Mouse (Mus musculus): ENCODE data around the gene Ube2v1. TPM values are rescaled to one million over a fixed set of nuclear protein-coding genes. Genes with fewer than 3 reads are reported as not detected.

Ube2v1 gene
- polyA plus RNA-seq, 1 experiment from 2014 or later: 284 TPM

- WGBS: 91% methylated on average over 14 of the region's 14 CpGs
- Histone ChIP-seq H3K4me3 (no peak overlapping the region), H3K4me2 (replicated peaks) (no peak overlapping the region), H3K27ac (no peak overlapping the region), H3K36me3 (peaks cover 86% of the 10 kb centered on the region), H3K9me3 (0 out of 2 replicates have a peak, but pooled peaks cover 6% of the 10 kb centered on the region), H3K27me3 (no peaks in the 10 kb centered on the region), H3K9ac (no peak overlapping the region), H3K4me1 (no peaks in the 10 kb centered on the region)
- no peak for ATAC-seq (ENCODE audit: low FRiP score, low read depth)
Observed at GRCm38 (mm10) chr2:167612122-167612521, 19.8 kb downstream of the Ube2v1 start.

GRCm38 (mm10) chr2:167611287-167611686 is 20.6 kb downstream of the Ube2v1 start:
- 93% methylated on average over 10 of the region's 10 CpGs for WGBS
- peaks cover 86% of the 10 kb centered on the region for H3K36me3 ChIP-seq
- H3K9ac ChIP-seq: no peak overlapping the region
- no peaks in the 10 kb centered on the region for H3K4me1 ChIP-seq
- no peak overlapping the region for H3K4me2 ChIP-seq (replicated peaks)
- H3K27me3 ChIP-seq: no peaks in the 10 kb centered on the region
- H3K4me3 ChIP-seq: no peak overlapping the region
- 0 out of 2 replicates have a peak, but pooled peaks cover 6% of the 10 kb centered on the region for H3K9me3 ChIP-seq
- no peak overlapping the region for H3K27ac ChIP-seq
- ATAC-seq (ENCODE audit: low FRiP score, low read depth): no peak

- H3K9me3 ChIP-seq: no peaks in the 10 kb centered on the region
- H3K4me3 ChIP-seq: no peak overlapping the region
- peaks cover 43% of the 10 kb centered on the region for H3K36me3 ChIP-seq
- 79% methylated on average over 4 of the region's 4 CpGs for WGBS
- H3K9ac ChIP-seq: no peak overlapping the region
- H3K4me1 ChIP-seq: peaks cover 16% of the 10 kb centered on the region
- no peak overlapping the region for H3K4me2 ChIP-seq (replicated peaks)
- ATAC-seq (ENCODE audit: low FRiP score, low read depth): no peak
- no peak overlapping the region for H3K27ac ChIP-seq
- H3K27me3 ChIP-seq: no peaks in the 10 kb centered on the region
Observed at GRCm38 (mm10) chr2:167606745-167607123, 25.2 kb downstream of the Ube2v1 start.

- 69% methylated on average over 17 of the region's 17 CpGs for WGBS
- no peak overlapping the region for H3K27ac ChIP-seq
Observed at GRCm38 (mm10) chr2:167605817-167606744, 25.8 kb downstream of the Ube2v1 start.

GRCm38 (mm10) chr2:167605178-167605794 is 26.6 kb downstream of the Ube2v1 start:
- Histone ChIP-seq H3K36me3 (peaks cover 30% of the 10 kb centered on the region), H3K27ac (no peak overlapping the region), H3K9ac (no peak overlapping the region), H3K9me3 (no peaks in the 10 kb centered on the region), H3K4me3 (no peak overlapping the region), H3K4me2 (replicated peaks) (no peak overlapping the region), H3K4me1 (peaks cover 26% of the 10 kb centered on the region), H3K27me3 (no peaks in the 10 kb centered on the region)
- peak; percentile 62 for ATAC-seq (ENCODE audit: low FRiP score, low read depth)
- 26% methylated on average over 11 of the region's 11 CpGs for WGBS

More at GRCm38 (mm10) chr2:167605817-167606744, 25.8 kb downstream of the Ube2v1 start:
- Histone ChIP-seq H3K9ac (no peak overlapping the region), H3K4me3 (no peak overlapping the region), H3K36me3 (peaks cover 38% of the 10 kb centered on the region), H3K4me1 (peaks cover 18% of the 10 kb centered on the region), H3K27me3 (no peaks in the 10 kb centered on the region), H3K9me3 (no peaks in the 10 kb centered on the region), H3K4me2 (replicated peaks) (no peak overlapping the region)
- no peak for ATAC-seq (ENCODE audit: low FRiP score, low read depth)

- Histone ChIP-seq H3K27me3 (no peaks in the 10 kb centered on the region), H3K9me3 (no peaks in the 10 kb centered on the region), H3K4me3 (no peak overlapping the region), H3K4me1 (peaks cover 45% of the 10 kb centered on the region), H3K9ac (no peak overlapping the region), H3K27ac (no peak overlapping the region), H3K36me3 (peaks cover 17% of the 10 kb centered on the region), H3K4me2 (replicated peaks) (no peak overlapping the region)
- WGBS: 33% methylated on average over 5 of the region's 5 CpGs
- ATAC-seq (ENCODE audit: low FRiP score, low read depth): no peak
Observed at GRCm38 (mm10) chr2:167602978-167603377, 28.9 kb downstream of the Ube2v1 start.

- Histone ChIP-seq H3K9ac (no peak overlapping the region), H3K4me1 (peaks cover 51% of the 10 kb centered on the region), H3K4me3 (no peak overlapping the region), H3K4me2 (replicated peaks) (no peak overlapping the region), H3K9me3 (no peaks in the 10 kb centered on the region), H3K27ac (no peak overlapping the region; the same call in 1 of the 2 replicates), H3K36me3 (peaks cover 14% of the 10 kb centered on the region), H3K27me3 (no peaks in the 10 kb centered on the region)
- no peak for ATAC-seq (ENCODE audit: low FRiP score, low read depth)
- WGBS: 70% methylated on average over 2 of the region's 2 CpGs
Observed at GRCm38 (mm10) chr2:167602364-167602763, 29.5 kb downstream of the Ube2v1 start.

- Histone ChIP-seq H3K9ac (no peak overlapping the region), H3K4me2 (replicated peaks) (no peak overlapping the region), H3K27ac (peak overlapping the region; percentile 33; the same call in 1 of the 2 replicates), H3K4me1 (peaks cover 69% of the 10 kb centered on the region), H3K9me3 (no peaks in the 10 kb centered on the region), H3K4me3 (no peak overlapping the region), H3K27me3 (no peaks in the 10 kb centered on the region), H3K36me3 (no peaks in the 10 kb centered on the region)
- ATAC-seq (ENCODE audit: low FRiP score, low read depth): no peak
- WGBS: 60% methylated on average over 8 of the region's 8 CpGs
Observed at GRCm38 (mm10) chr2:167600481-167600995, 31.4 kb downstream of the Ube2v1 start.

- Histone ChIP-seq H3K36me3 (no peaks in the 10 kb centered on the region), H3K4me2 (replicated peaks) (no peak overlapping the region), H3K4me1 (peaks cover 73% of the 10 kb centered on the region), H3K27ac (0 out of 2 replicates have a peak overlapping the region, but pooled peaks have one; percentile 33), H3K4me3 (no peak overlapping the region), H3K9ac (no peak overlapping the region), H3K9me3 (no peaks in the 10 kb centered on the region), H3K27me3 (no peaks in the 10 kb centered on the region)
- 71% methylated on average over 6 of the region's 6 CpGs for WGBS
- ATAC-seq (ENCODE audit: low FRiP score, low read depth): no peak
Observed at GRCm38 (mm10) chr2:167599917-167600316, 32.0 kb downstream of the Ube2v1 start.

- Histone ChIP-seq H3K4me1 (peaks cover 76% of the 10 kb centered on the region), H3K4me2 (replicated peaks) (no peak overlapping the region), H3K9me3 (no peaks in the 10 kb centered on the region), H3K4me3 (no peak overlapping the region), H3K27ac (no peak overlapping the region), H3K27me3 (no peaks in the 10 kb centered on the region), H3K36me3 (no peaks in the 10 kb centered on the region), H3K9ac (no peak overlapping the region)
- WGBS: 47% methylated on average over 5 of the region's 5 CpGs
- ATAC-seq (ENCODE audit: low FRiP score, low read depth): no peak
Observed at GRCm38 (mm10) chr2:167599195-167599594, 32.7 kb downstream of the Ube2v1 start.

- Histone ChIP-seq H3K9me3 (no peaks in the 10 kb centered on the region), H3K4me2 (replicated peaks) (peak overlapping the region; percentile 61), H3K4me1 (peaks cover 83% of the 10 kb centered on the region), H3K36me3 (no peaks in the 10 kb centered on the region), H3K9ac (peak overlapping the region; percentile 57), H3K4me3 (peak overlapping the region; percentile 29), H3K27ac (peak overlapping the region; percentile 95), H3K27me3 (no peaks in the 10 kb centered on the region)
- WGBS: 10% methylated on average over 40 of the region's 40 CpGs
- peak; percentile 89 for ATAC-seq (ENCODE audit: low FRiP score, low read depth)
Observed at GRCm38 (mm10) chr2:167597492-167598186, 34.3 kb downstream of the Ube2v1 start.

Data from limb, embryonic 13.5 days (tissue).